Mouse (Mus musculus) cerebellum, adult 18-20 months (tissue): ENCODE measurements at regions not wholly inside any gene's neighbourhood (a gene's known extent, or its start where the extent isn't known, plus 50 kb on each side); places are given as distances from the start of the nearest gene placed in this dataset.

Experiments
- DNase-seq, 2 experiments: peaks; one replicate each; pipeline ENCODE4 v3.0.0; 2021

DNA sequence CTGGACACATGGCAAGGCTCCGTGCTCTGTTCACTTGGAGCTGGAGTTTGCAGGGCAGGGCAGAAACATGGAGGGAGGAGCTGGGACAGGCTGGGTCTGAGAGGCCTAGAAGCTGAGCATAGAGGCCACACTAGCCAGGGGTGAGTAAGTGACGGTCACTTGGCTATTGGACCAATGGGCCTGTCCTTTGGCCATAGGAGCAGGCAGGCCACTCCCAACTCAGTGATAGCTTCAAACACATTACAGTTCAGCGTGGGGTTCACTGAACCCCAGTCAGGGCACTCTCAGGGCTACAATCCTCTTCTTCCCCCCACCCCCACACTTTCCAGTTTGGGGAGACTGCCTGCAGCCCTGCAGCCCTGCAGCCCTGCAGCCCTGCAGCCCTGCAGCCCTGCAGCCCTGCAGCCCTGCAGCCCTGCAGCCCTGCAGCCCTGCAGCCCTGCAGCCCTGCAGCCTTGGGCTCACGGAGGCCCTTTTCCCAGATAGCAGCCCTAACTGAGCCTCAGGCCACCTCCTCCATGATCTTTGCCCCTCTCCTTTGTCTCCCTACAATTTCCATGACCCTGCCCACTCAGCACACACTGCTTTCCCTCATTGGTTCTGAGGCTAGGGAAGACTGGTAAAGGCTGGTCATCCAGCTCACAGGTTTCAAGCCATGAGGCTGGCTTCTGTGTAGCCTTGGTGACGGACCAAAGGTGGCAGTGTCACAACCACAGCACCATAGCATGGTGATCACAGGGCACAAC, 285.3 kb downstream of the Cdh26 start:
- DNase-seq = no peak

DNA sequence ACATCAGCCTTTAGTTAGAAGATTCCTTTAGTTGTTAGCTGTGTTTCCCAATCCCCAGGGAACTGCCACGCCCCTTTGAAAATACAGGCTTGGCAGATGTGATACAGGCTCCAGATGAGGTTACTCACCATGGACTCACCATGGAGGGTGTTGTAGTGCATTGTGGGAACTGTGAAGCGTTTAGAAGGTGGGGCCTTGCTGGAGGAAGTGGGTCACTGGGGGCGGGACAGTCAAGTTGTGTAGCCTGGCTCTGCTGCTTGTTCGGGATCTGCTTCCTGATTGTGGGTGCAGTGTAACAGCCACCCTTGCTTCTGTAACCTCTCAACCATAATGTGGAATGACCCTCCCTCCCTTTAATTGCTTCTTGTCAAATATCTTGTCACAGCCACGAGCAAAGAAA, 287.7 kb downstream of the Cdh26 start:
- DNase-seq = no peak

DNA sequence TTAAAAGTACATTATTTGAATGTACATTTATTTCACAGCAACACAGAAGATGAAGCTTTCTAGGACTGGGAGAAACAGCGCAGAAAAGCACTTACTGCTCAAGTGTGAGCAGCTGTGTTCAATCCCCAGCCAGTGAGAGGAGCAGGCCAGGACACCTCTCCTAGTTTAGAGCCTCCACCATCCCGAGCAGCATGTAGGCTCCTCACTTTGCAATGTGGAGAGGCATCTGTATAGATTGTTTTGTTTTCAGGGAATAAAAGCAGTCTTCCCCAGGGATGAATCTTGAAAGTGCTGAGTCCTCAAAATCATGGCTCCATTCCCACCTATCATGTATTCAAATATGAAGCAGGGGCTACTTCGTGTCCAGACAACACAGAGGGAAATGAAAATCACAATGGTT, 293.1 kb downstream of the Cdh26 start:
- DNase-seq = no peak

DNA sequence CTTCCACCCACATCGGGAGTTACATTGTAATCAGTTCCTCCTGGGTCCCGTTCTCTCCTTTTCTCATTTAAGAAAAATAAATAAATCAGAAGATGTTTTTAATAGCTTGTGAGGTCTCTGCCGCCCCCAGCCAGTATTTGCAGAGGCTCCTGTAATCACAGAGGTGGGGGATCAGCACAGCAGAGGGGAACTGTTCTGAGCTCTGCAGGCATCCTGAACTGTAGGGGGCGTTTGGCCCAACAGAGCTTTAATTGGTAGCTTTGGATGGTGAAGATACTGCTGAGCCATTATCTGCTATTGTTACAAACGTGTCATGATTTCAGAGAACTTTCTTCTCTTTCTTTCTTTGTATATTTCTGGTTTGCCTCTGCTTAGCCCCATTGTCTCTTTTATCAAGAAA, 293.9 kb downstream of the Cdh26 start:
- no peak for DNase-seq

DNA sequence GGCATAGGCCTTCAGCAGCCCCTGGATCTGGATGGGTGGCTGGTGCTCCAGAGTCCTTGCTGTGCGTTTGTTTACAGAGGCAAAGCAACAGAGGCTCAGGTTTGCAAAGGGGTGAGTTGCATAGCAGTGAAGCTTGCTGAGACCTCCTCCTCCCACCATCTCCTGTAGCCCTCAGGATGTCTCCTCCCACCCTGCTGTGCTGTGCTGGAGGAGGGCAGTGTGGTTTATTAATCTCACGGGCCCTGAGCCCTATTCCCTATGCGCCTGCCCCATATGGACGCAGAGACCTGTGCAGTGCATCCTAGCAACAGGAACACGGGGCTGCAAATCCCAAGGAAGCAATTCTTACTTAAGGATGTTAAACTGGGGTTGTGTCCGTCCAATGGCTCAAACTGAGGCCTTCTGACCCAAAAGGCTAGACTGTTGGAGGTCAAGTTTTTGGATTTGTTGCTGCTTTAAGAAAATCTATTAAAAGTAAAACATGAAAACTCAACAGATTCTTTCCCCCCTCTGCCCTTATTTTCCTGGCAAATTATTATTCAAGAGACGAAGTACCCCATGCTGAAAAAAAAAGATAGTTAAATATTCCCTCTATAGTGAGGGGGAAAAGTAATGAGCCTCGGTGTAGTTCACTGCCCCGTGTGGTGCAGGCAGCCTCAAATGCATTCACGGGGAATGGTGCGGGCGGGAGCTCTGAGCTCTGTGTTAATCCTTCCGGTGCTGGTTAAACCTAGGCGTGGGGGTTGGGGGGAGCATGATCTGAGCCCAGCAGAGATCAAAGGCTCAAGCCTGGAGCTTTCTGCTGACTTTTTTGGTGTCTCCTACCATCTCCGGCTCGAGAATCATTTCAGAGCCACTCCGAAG, 297.8 kb downstream of the Cdh26 start:
- DNase-seq = no peak

DNA sequence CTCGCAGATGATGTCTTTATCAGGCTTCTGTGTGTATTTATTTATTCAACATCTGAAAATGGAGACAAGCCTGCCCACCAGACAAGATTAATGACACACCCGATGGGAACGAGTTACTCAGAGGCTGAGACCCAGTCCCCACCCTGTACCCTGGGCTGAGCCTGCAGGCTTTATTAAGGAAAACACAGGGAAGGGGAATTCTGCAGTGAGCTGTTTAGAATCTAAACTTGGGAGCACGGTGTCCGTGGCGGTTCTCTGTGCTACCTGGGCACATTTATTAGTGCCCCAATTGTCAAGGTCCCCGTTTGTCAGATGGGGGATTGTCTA, 298.4 kb downstream of the Cdh26 start:
- no peak for DNase-seq

DNA sequence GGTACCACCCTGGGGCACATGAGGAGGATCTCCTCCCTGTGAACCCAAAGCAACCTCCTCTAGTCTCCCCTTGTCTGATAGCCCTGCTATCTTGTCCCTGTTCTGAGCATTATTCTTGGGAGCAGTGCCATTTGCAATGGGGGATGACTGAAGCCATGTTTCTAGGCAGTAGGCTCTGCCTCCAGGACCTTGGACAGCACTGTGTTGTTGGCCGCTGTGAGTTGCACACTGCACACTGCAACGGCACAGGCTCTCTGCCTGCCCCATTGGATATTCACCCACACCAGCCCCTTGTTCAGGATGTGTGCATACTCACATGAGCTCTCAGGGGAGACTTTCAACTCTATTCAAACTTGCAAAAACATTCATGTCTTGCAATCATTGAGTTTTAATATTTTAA, 304.8 kb downstream of the Cdh26 start:
- no peak for DNase-seq

DNA sequence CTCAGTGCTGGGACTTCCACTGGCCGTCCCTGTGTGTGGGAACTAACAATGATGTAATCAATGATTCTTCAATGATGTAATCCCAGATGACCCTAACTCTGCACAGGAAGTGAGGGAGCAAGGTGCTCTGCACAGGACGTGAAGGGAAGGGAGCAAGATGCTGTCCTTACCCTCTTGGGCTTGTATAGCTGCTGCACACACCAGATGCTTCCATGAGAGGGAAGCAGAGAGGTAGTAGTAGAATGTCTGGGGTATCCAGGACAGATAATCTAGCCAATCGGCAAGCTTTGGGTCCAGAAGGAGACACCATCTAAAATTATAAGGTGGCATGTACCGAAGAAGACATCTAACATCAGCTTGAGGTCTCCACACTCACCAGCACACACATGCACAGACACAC, 314.3 kb downstream of the Cdh26 start:
- no peak for DNase-seq

DNA sequence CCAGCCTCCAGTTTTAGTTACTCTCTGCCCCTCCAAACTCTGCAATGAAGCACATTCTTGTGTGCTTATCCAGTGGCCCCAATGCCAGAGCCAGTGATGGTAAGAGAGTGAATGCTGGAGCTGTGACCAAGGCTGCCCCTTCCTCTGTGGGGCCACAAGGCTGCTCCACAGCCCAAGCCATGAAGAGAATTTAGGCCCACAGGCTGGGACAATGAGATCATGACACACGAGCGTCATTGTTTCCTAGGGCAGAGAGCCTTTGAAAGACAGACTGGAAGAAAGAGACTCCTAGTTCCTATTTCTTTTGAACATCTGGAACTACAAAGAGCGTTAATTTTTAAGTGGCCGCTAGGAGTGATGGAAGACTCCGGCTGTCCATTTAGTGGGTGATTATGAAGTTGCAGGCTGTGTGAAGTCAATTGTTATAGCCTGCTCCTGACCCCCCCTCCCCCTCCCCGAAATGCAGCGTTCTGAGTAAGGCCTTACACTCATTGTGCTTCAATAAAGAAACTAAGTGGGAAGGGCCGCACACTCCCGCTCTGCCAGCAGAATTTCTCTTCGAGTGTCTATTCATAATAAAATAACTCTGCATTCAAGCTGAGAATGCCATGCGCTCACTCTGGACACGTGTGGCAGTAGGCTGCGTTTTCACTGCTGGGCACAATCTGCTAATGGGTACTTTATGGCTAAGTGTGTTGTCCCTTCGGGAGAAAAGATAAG, 315.1 kb downstream of the Cdh26 start:
- DNase-seq = no peak

DNA sequence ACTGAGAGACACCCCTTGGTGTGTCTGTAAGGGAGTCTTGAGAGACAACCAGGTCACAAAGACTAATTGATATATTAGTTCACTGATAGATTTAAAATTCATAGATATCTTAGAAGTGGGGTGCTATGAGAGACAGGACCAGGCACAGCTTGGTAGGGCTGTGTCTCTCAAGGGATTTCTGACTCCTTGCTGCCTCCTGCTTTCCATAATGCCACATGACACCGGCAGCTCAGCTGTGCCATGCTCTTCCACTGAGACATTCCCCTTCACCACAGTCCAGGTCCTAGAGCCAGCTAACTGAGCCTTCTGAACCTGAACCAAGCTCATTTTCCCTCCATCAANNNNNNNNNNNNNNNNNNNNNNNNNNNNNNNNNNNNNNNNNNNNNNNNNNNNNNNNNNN, 320.9 kb downstream of the Cdh26 start:
- no peak for DNase-seq

DNA sequence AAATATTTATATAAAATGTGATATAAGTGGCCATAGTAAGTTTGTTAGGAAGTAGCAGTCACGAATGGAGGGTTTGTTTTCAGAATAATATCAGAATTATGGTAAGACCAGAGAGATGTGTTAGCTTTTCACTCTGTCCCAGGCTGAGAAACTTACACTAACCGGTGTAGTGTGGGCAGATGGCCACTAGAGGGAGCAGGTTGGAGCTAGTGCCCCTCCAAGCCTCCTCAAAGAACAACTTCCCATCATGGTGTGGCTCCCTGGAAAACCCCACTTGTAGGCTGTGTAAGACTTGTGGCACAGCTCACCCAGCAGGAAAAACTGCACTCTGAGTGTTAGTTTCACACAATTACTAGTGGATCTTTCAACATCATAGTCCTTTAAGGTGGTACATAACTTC, 328.0 kb downstream of the Cdh26 start:
- peak; percentile 43 to 54 for DNase-seq

DNA sequence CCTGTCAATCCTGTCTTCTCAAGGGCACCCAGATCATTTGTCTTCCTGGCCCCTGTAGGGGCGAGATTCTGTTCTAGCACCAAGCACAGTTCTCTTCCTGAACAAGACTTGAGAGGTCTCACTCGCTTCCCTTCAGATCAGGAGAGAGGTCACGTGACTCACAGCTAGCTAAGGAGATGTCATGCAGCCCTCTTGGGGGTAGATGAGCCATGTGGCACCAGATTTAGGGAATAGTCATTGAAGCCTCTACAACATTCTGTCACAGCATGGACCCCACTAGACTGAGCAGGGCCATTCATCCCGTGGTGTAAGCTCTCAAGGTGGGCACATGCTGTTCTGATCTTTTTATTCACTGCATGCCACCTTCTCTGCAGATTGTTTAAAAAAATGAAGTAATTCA, 338.2 kb downstream of the Cdh26 start:
- DNase-seq = no peak

DNA sequence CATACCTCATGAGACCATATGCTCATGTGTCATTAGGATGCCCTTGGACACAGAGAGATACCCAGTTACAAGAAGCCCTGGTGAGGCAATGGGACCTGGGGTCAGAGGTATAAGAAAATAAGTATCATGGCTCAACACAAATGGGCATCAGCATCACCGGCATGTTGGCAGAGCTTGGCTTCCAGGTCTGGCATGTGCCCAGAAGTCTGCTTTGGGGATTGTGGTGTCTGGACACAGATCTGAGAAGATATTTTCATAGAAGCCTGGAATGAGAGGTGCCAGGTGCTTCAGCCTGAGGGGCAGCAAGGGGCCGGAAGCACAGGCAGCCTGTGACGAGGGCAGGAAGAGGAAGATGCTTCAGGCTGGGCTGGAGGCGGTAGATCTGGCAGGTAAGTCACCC, 338.7 kb downstream of the Cdh26 start:
- DNase-seq = peak; percentile 10 to 39

DNA sequence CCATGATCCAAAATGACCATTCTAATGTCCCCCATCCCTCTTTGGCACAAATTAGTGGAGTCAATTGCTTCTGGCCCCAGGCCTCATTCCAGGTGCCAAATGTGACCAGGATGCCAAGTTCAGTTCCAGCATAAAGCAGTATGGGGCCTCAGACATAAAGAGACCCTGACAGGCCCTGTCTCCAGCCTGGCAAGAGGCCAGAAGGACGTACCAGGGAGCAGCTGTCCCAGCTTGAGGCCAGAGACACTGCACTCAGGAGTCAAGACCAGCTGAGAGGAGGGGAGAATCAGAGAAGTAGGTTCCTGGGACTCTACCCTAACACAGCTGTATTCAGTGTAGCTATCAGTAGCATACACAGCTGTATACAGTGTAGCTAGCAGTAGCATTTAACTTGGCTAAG, 341.1 kb downstream of the Cdh26 start:
- DNase-seq = no peak

DNA sequence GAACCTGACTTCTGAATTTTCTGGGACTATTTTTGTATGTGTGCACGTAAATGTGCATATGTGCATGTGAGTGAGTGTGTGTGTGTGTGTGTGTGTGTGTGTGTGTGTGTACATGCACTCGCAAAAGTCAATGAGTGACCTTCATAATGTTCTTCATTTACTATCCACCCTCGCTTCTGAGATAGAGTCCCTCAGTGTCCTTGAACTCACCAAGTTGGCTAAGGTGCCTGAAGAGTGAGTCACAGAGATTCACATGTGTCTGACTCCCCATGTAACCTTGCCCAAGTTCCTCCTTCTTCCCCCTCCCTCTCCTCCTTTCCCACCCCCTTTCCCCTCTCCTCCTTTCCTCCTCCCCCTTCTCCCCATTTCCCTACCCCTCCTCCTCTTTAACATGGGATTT, 341.6 kb downstream of the Cdh26 start:
- no peak for DNase-seq

DNA sequence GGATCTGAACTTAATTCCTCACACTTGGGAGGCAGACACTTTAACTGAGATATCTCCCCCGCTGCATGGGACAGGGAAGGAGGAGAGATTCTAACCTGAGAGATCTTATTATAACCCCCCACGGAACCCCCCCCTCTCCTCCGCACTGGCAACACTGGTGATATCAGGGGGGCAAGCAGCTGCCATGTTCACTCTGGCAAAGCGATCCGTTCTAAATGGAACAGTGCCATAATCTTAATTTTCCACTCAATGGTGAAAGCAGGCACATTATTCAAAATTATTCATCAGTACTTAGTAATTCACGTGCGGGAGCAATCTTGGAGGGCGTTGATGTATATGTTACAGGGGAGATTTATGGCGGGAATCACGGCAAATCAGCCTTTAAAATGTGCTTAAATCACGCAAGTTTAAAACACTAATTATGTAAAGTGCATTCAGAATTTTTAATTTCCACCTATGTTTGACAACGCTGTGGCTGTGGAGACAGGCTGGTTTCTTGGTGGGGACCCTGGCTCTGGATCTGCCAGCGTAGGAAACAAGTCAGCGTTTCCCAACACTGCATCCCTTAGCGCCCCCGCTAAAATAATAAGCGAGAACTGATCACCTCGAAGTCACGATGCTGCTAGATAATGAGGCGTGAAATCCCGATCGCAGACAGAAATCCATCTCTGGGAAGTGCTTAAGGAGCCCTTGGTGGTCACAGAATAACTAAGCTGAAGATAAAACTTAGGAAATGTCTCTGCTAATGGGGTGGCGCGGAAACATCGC, 354.7 kb downstream of the Cdh26 start:
- DNase-seq = no peak

DNA sequence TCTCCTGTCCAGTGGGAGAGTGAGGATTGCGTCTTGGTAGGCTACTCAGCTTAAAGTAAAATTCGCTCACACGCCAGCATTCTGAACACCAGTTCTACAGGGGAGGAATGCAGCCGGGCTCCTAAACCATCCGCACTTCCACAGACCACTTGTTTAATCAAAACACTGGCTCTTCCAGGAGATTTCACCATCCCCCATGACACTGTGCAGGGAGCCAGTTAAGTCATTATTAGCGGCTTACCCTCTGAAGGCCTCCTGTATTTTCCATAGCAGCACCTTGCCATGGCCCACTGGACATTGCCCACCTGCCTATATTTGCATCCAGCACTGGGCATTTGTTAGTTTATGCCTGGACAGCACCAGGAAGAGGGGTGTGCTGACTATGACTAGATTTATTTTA, 355.5 kb downstream of the Cdh26 start:
- DNase-seq = no peak

DNA sequence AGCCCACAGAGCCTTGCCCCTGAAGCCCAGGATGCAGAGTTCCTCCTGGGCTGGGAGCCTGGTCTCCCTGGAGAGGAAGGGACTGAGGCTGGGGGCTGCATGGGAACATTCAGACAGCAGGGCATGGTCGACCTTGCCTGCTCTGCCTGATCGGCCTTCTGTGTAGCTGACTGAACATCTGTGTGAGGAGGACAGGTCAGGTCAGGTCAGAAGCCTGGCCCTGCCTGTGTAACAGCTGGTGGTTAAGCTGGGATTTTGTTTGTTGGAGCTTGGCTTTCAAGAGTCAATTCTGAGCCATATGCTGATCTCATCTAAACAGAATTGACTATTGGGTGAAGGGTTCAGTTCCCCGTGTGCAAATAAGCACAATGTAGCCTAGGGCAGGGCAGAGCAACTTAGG, 365.5 kb downstream of the Cdh26 start:
- no peak for DNase-seq

DNA sequence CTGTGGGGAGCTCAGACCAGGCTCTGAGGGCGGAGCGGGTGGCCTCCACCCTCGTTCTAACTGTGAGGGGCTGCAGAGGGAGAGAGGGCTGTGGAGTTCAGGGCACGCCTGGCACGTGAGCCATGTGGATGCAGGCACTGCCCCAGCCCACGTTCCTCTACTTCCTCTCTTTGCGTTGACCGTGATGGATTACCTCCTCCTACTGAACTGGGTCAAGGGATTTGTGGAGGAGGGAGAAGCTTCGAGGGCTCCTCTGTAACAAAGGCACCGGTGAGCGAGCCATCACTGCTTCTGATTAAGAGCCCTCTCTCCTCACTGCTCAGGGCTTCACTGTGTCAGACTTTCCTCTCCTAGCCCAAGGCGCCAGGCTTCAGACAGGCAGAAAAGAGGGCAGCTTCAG, 371.1 kb downstream of the Cdh26 start:
- no peak for DNase-seq

DNA sequence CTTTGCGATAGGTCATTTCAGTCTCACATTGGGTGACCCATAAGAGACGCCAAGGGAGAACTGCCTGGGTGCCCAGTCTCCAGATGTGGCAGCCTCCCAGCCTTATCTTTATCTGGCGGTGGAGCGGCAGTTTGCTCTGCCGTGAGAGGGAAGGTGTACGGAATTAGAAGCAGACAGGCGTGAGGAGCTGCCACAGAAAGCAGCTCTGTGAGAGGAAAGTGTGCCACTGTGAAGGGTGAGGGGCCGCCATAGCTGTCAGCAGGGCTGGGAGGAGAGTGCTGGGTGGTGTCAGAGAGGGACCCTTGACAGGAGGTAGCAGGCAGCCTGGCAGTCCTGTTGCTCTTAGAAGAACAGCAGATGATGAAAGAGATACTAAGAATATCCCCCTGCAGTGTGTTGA, 375.0 kb downstream of the Cdh26 start:
- DNase-seq = no peak

DNA sequence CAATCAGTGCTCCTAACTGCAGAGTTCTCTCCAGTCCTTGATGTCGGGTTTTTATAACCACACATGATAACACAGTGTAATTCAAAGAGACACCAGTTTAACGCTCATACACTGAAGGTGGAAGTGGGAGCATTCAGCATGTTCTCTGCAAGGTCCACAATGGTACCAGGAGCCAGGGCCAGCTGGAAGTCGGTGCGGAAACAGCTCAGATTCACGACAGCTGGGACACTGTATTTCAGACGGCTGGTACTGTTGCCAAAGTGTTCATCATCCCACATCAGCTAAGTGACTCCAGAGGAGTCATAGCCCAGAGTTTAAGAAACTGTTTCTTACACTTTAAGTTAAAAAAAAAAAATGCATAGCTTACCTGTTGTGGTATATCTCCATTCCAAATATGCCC, 391.2 kb downstream of the Cdh26 start:
- no peak for DNase-seq

DNA sequence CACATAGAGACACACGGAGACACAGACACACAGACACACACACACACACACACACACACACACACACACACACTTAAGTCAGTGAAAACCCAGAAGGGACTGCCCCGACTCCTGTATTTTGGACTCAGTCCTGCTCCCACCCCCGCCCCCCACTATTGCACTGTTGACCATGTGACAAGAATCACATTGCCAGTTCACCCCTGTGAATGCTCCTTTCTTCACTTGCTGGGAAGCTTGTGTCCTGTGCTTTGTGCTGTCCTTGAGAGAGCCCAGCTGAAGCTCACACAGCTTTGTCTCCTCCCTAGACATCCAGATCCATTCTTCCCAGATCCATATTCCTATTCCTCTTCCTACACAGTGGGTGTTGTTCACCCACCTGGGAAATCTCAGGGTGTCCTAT, 400.0 kb downstream of the Cdh26 start:
- DNase-seq = no peak

DNA sequence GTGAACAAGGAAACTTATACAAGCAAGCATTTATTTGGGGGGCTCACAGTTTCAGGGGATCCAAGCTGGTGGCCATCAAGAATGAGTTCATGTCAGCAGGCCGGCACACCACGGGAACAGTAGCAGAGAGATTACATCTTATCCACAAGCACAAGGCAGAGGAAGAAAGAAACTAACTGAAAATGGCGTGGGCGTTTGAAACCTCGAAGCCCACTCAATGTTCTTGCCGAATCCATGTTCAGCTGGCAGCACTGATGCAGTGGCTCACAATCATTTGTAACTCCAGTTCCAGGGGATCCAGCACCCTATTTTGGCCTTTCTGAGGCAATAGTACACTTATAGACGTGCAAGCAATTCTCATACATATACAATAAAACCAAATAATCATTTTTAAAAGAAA, 404.7 kb downstream of the Cdh26 start:
- no peak for DNase-seq
